Mouse (Mus musculus): ENCODE measurements around the gene Gak. TPM values are rescaled to one million over a fixed set of nuclear protein-coding genes. Genes with fewer than 3 reads are reported as not detected.
"Not testable (repeated sequence)": the region's sequence is repeated elsewhere in the genome, so short reads cannot be mapped to it uniquely, and the experiment has no call there.

The Gak gene
- polyA plus RNA-seq, 1 experiment from 2014 or later = 26.8 TPM

GRCm38 (mm10) chr5:108647311-108647710 lies 17.8 kb upstream of the Gak start:
- no peak overlapping the region for H3K9ac ChIP-seq (ENCODE audit: low read length)
- H3K27me3 ChIP-seq (ENCODE audit: control insufficient read depth, insufficient read depth, low read length) = no peaks in the 10 kb centered on the region
- peaks cover 84% of the 10 kb centered on the region for H3K36me3 ChIP-seq (ENCODE audit: control insufficient read depth, insufficient read depth, low read length)
- peaks cover 0 to 4% of the 10 kb centered on the region in 2 experiments; a peak in 2 of 4 replicates for H3K4me1 ChIP-seq (ENCODE audit: control insufficient read depth in 2 of 2, insufficient read depth in 2 of 2, low read length in 2 of 2)
- no peak overlapping the region for H3K4me2 ChIP-seq (ENCODE audit: low read length)
- H3K27ac ChIP-seq (replicated peaks in 1 of 2; ENCODE audit: control insufficient read depth in 1 of 2, insufficient read depth in 1 of 2, low read depth in 2 of 2, low read length in 2 of 2) = no peak overlapping the region
- no peak for ATAC-seq (ENCODE audit: insufficient number of reproducible peaks, insufficient read depth, low FRiP score, low read depth)
- 80% methylated on average over 2 of the region's 2 CpGs for WGBS
- no peaks in the 10 kb centered on the region for H3K9me3 ChIP-seq (ENCODE audit: control insufficient read depth, low read length)
- no peak overlapping the region for H3K4me3 ChIP-seq (ENCODE audit: control insufficient read depth in 1 of 2, insufficient read depth in 1 of 2, low read depth in 1 of 2, low read length in 2 of 2)

GRCm38 (mm10) chr5:108646343-108646660 lies 16.7 kb upstream of the Gak start:
- no peak for ATAC-seq (ENCODE audit: insufficient number of reproducible peaks, insufficient read depth, low FRiP score, low read depth)
- H3K4me2 ChIP-seq (ENCODE audit: low read length) = no peak overlapping the region
- WGBS = 80% methylated on average over 3 of the region's 3 CpGs
- no peak overlapping the region for H3K9ac ChIP-seq (ENCODE audit: low read length)
- H3K4me1 ChIP-seq (ENCODE audit: control insufficient read depth in 2 of 2, insufficient read depth in 2 of 2, low read length in 2 of 2) = peaks cover 0 to 4% of the 10 kb centered on the region in 2 experiments; a peak in 2 of 4 replicates
- H3K27ac ChIP-seq (replicated peaks in 1 of 2; ENCODE audit: control insufficient read depth in 1 of 2, insufficient read depth in 1 of 2, low read depth in 2 of 2, low read length in 2 of 2) = no peak overlapping the region
- H3K36me3 ChIP-seq (ENCODE audit: control insufficient read depth, insufficient read depth, low read length) = peaks cover 91% of the 10 kb centered on the region
- no peaks in the 10 kb centered on the region for H3K27me3 ChIP-seq (ENCODE audit: control insufficient read depth, insufficient read depth, low read length)
- H3K9me3 ChIP-seq (ENCODE audit: control insufficient read depth, low read length) = no peaks in the 10 kb centered on the region
- no peak overlapping the region for H3K4me3 ChIP-seq (ENCODE audit: control insufficient read depth in 1 of 2, insufficient read depth in 1 of 2, low read depth in 1 of 2, low read length in 2 of 2)

- Histone ChIP-seq H3K27ac (replicated peaks in 1 of 2; ENCODE audit: control insufficient read depth in 1 of 2, insufficient read depth in 1 of 2, low read depth in 2 of 2, low read length in 2 of 2) (no peak overlapping the region), H3K36me3 (ENCODE audit: control insufficient read depth, insufficient read depth, low read length) (peaks cover 86% of the 10 kb centered on the region)
Measured at GRCm38 (mm10) chr5:108645651-108646342, 16.2 kb upstream of the Gak start.

GRCm38 (mm10) chr5:108643674-108644073 lies 14.1 kb upstream of the Gak start:
- Histone ChIP-seq H3K9ac (ENCODE audit: low read length) (no peak overlapping the region), H3K4me2 (ENCODE audit: low read length) (no peak overlapping the region), H3K9me3 (ENCODE audit: control insufficient read depth, low read length) (no peaks in the 10 kb centered on the region), H3K4me1 (ENCODE audit: control insufficient read depth in 2 of 2, insufficient read depth in 2 of 2, low read length in 2 of 2) (peaks cover 0 to 4% of the 10 kb centered on the region in 2 experiments; a peak in 2 of 4 replicates), H3K4me3 (ENCODE audit: control insufficient read depth in 1 of 2, insufficient read depth in 1 of 2, low read depth in 1 of 2, low read length in 2 of 2) (no peak overlapping the region), H3K27ac (replicated peaks in 1 of 2; ENCODE audit: control insufficient read depth in 1 of 2, insufficient read depth in 1 of 2, low read depth in 2 of 2, low read length in 2 of 2) (no peak overlapping the region), H3K27me3 (ENCODE audit: control insufficient read depth, insufficient read depth, low read length) (no peaks in the 10 kb centered on the region), H3K36me3 (ENCODE audit: control insufficient read depth, insufficient read depth, low read length) (peaks cover 74% of the 10 kb centered on the region)
- 28% methylated on average over 2 of the region's 2 CpGs for WGBS
- ATAC-seq (ENCODE audit: insufficient number of reproducible peaks, insufficient read depth, low FRiP score, low read depth) = no peak

More at GRCm38 (mm10) chr5:108645651-108646342, 16.2 kb upstream of the Gak start:
- Histone ChIP-seq H3K9me3 (ENCODE audit: control insufficient read depth, low read length) (no peaks in the 10 kb centered on the region), H3K4me3 (ENCODE audit: control insufficient read depth in 1 of 2, insufficient read depth in 1 of 2, low read depth in 1 of 2, low read length in 2 of 2) (no peak overlapping the region), H3K27me3 (ENCODE audit: control insufficient read depth, insufficient read depth, low read length) (no peaks in the 10 kb centered on the region), H3K9ac (ENCODE audit: low read length) (no peak overlapping the region), H3K4me1 (ENCODE audit: control insufficient read depth in 2 of 2, insufficient read depth in 2 of 2, low read length in 2 of 2) (peaks cover 0 to 4% of the 10 kb centered on the region in 2 experiments; a peak in 2 of 4 replicates), H3K4me2 (ENCODE audit: low read length) (no peak overlapping the region)
- no peak for ATAC-seq (ENCODE audit: insufficient number of reproducible peaks, insufficient read depth, low FRiP score, low read depth)
- WGBS = 90% methylated on average over 9 of the region's 9 CpGs

- H3K36me3 ChIP-seq (ENCODE audit: control insufficient read depth, insufficient read depth, low read length) = peaks cover 12% of the 10 kb centered on the region; the same call in 1 of the 2 replicates
- H3K4me3 ChIP-seq (ENCODE audit: control insufficient read depth in 1 of 2, insufficient read depth in 1 of 2, low read depth in 1 of 2, low read length in 2 of 2) = no peak overlapping the region
- no peaks in the 10 kb centered on the region for H3K4me1 ChIP-seq (ENCODE audit: control insufficient read depth in 2 of 2, insufficient read depth in 2 of 2, low read length in 2 of 2)
- H3K27ac ChIP-seq (replicated peaks in 1 of 2; ENCODE audit: control insufficient read depth in 1 of 2, insufficient read depth in 1 of 2, low read depth in 2 of 2, low read length in 2 of 2) = no peak overlapping the region
- WGBS = 63% methylated on average over 4 of the region's 4 CpGs
- no peak overlapping the region for H3K9ac ChIP-seq (ENCODE audit: low read length)
- H3K9me3 ChIP-seq (ENCODE audit: control insufficient read depth, low read length) = no peaks in the 10 kb centered on the region
- no peak overlapping the region for H3K4me2 ChIP-seq (ENCODE audit: low read length)
- no peaks in the 10 kb centered on the region for H3K27me3 ChIP-seq (ENCODE audit: control insufficient read depth, insufficient read depth, low read length)
- ATAC-seq (ENCODE audit: insufficient number of reproducible peaks, insufficient read depth, low FRiP score, low read depth) = no peak
Measured at GRCm38 (mm10) chr5:108636172-108636571, 6.6 kb upstream of the Gak start.

- ATAC-seq (ENCODE audit: insufficient number of reproducible peaks, insufficient read depth, low FRiP score, low read depth); H3K4me2 ChIP-seq (ENCODE audit: low read length); H3K36me3 ChIP-seq (ENCODE audit: control insufficient read depth, insufficient read depth, low read length); H3K27me3 ChIP-seq (ENCODE audit: control insufficient read depth, insufficient read depth, low read length); H3K27ac ChIP-seq (replicated peaks in 1 of 2; ENCODE audit: control insufficient read depth in 1 of 2, insufficient read depth in 1 of 2, low read depth in 2 of 2, low read length in 2 of 2); H3K4me1 ChIP-seq (ENCODE audit: control insufficient read depth in 2 of 2, insufficient read depth in 2 of 2, low read length in 2 of 2); H3K9me3 ChIP-seq (ENCODE audit: control insufficient read depth, low read length); H3K4me3 ChIP-seq (ENCODE audit: control insufficient read depth in 1 of 2, insufficient read depth in 1 of 2, low read depth in 1 of 2, low read length in 2 of 2); H3K9ac ChIP-seq (ENCODE audit: low read length): not testable (repeated sequence)
- WGBS = 88% methylated on average over 2 of the region's 3 CpGs
Measured at GRCm38 (mm10) chr5:108634088-108634487, 4.5 kb upstream of the Gak start.

- no peak overlapping the region for H3K4me2 ChIP-seq (ENCODE audit: low read length)
- H3K9me3 ChIP-seq (ENCODE audit: control insufficient read depth, low read length) = no peaks in the 10 kb centered on the region
- no peak overlapping the region for H3K9ac ChIP-seq (ENCODE audit: low read length)
- H3K4me1 ChIP-seq (ENCODE audit: control insufficient read depth in 2 of 2, insufficient read depth in 2 of 2, low read length in 2 of 2) = peaks cover under 1 to 8% of the 10 kb centered on the region in 2 experiments; a peak in 3 of 4 replicates
- no peak for ATAC-seq (ENCODE audit: insufficient number of reproducible peaks, insufficient read depth, low FRiP score, low read depth)
- no peak overlapping the region for H3K27ac ChIP-seq (replicated peaks in 1 of 2; ENCODE audit: control insufficient read depth in 1 of 2, insufficient read depth in 1 of 2, low read depth in 2 of 2, low read length in 2 of 2)
- peaks cover 5% of the 10 kb centered on the region; the same call in 1 of the 2 replicates for H3K36me3 ChIP-seq (ENCODE audit: control insufficient read depth, insufficient read depth, low read length)
- H3K4me3 ChIP-seq (ENCODE audit: control insufficient read depth in 1 of 2, insufficient read depth in 1 of 2, low read depth in 1 of 2, low read length in 2 of 2) = no peak overlapping the region
- WGBS = 84% methylated on average over 4 of the region's 4 CpGs
- H3K27me3 ChIP-seq (ENCODE audit: control insufficient read depth, insufficient read depth, low read length) = no peaks in the 10 kb centered on the region
Measured at GRCm38 (mm10) chr5:108633676-108634075, 4.1 kb upstream of the Gak start.
